Mouse (Mus musculus) hindbrain, embryonic 14.5 days (tissue): ENCODE data around the gene Hlx. TPM values are rescaled to one million over a fixed set of nuclear protein-coding genes. Genes with fewer than 3 reads are reported as not detected.
A peak's percentile ranks its signal among the peaks of the same experiment; 100 is the strongest.

ENCODE experiments used
- ATAC-seq: fragments of 200-750 bp; cut with Nextera tagmentation; 2 replicates; pipeline ENCODE4 v1.8.0; 2017; ENCODE audit warnings: moderate number of reproducible peaks, mild to moderate bottlenecking, moderate TSS enrichment, moderate library complexity; ENCODE audit not compliant: low FRiP score
- DNase-seq: peaks from one replicate; pipeline ENCODE4 v3.0.0-alpha.2; 2015; ENCODE audit warnings: low spot score
- H3K27ac ChIP-seq: fragments of 300-500 bp; sonication (generic); 2 replicates; pipeline ENCODE4 v1.5.1; 2014; ENCODE audit warnings: mild to moderate bottlenecking, moderate library complexity
- H3K27me3 ChIP-seq: fragments of 300-500 bp; sonication (generic); 2 replicates; pipeline ENCODE4 v1.6.1; 2014; ENCODE audit warnings: mild to moderate bottlenecking, low read length, mixed read lengths; ENCODE audit not compliant: control insufficient read depth, insufficient read depth
- H3K36me3 ChIP-seq: fragments of 300-500 bp; sonication (generic); replicated peaks from 2 replicates; pipeline ENCODE4 v1.6.1; 2014; ENCODE audit not compliant: control insufficient read depth, insufficient read depth
- H3K4me1 ChIP-seq: fragments of 300-500 bp; sonication (generic); replicated peaks from 2 replicates; pipeline ENCODE4 v1.6.1; 2014; ENCODE audit warnings: antibody characterized with exemption, low read length, mixed read lengths; ENCODE audit not compliant: control insufficient read depth, insufficient read depth
- H3K4me2 ChIP-seq: fragments of 300-500 bp; sonication (generic); replicated peaks from 2 replicates; pipeline ENCODE4 v1.6.1; 2014; ENCODE audit warnings: mild to moderate bottlenecking, moderate library complexity
- H3K4me3 ChIP-seq: fragments of 300-500 bp; sonication (generic); replicated peaks from 2 replicates; pipeline ENCODE4 v1.5.1; 2014; ENCODE audit warnings: mild to moderate bottlenecking, low read length
- H3K9ac ChIP-seq: fragments of 300-500 bp; sonication (generic); 2 replicates; pipeline ENCODE4 v1.6.1; 2014
- H3K9me3 ChIP-seq: fragments of 300-500 bp; sonication (generic); 2 replicates; pipeline ENCODE4 v1.6.1; 2016; ENCODE audit warnings: low read length; ENCODE audit not compliant: control insufficient read depth
- WGBS: fragments of 180-500 bp; shearing (Covaris S2); extraction: QIAGEN DNeasy Blood & Tissue Kit; methylation state at CpG from one replicate; pipeline ENCODE4 v1.1.7; 2014; 5-methylcytosine and 5-hydroxymethylcytosine counted together
- polyA plus RNA-seq: library from polyadenylated mRNA; unstranded; fragments of >200 nt; fragmentation: Nextera tagmentation; extraction: Ambion mirVana; gene quantifications from 2 replicates; pipeline ENCODE4 v1.2.1, GENCODE M21; 2014

The Hlx gene
- polyA plus RNA-seq, 1 experiment from 2014 or later: 2.0 TPM

- Histone ChIP-seq H3K9me3 (no peaks in the 10 kb centered on the region), H3K36me3 (no peaks in the 10 kb centered on the region), H3K27ac (no peak overlapping the region), H3K4me1 (no peaks in the 10 kb centered on the region), H3K4me3 (no peak overlapping the region), H3K9ac (no peak overlapping the region), H3K27me3 (no peaks in the 10 kb centered on the region), H3K4me2 (no peak overlapping the region)
- DNase-seq: no peak
- 58% methylated on average over 3 of the region's 3 CpGs for WGBS
- ATAC-seq: no peak
Measured at GRCm38 (mm10) chr1:184763866-184764265, 31.4 kb upstream of the Hlx start.

GRCm38 (mm10) chr1:184762941-184763340 lies 30.5 kb upstream of the Hlx start:
- Histone ChIP-seq H3K4me2 (no peak overlapping the region), H3K36me3 (no peaks in the 10 kb centered on the region), H3K4me3 (no peak overlapping the region), H3K27me3 (no peaks in the 10 kb centered on the region), H3K9ac (no peak overlapping the region), H3K27ac (no peak overlapping the region), H3K9me3 (no peaks in the 10 kb centered on the region), H3K4me1 (no peaks in the 10 kb centered on the region)
- WGBS: 74% methylated on average over 5 of the region's 5 CpGs
- ATAC-seq: no peak
- DNase-seq: no peak

GRCm38 (mm10) chr1:184761988-184762387 lies 29.6 kb upstream of the Hlx start:
- H3K36me3 ChIP-seq: no peaks in the 10 kb centered on the region
- WGBS: 84% methylated on average over 4 of the region's 4 CpGs
- H3K27ac ChIP-seq: no peak overlapping the region
- H3K4me2 ChIP-seq: no peak overlapping the region
- no peak overlapping the region for H3K9ac ChIP-seq
- no peaks in the 10 kb centered on the region for H3K27me3 ChIP-seq
- ATAC-seq (no peak), DNase-seq (no peak)
- H3K4me1 ChIP-seq: no peaks in the 10 kb centered on the region
- no peak overlapping the region for H3K4me3 ChIP-seq
- no peaks in the 10 kb centered on the region for H3K9me3 ChIP-seq

- Histone ChIP-seq H3K4me3 (no peak overlapping the region), H3K27ac (no peak overlapping the region), H3K9ac (no peak overlapping the region), H3K4me2 (no peak overlapping the region), H3K9me3 (no peaks in the 10 kb centered on the region), H3K36me3 (no peaks in the 10 kb centered on the region), H3K4me1 (0 out of 2 replicates have a peak, but pooled peaks cover 6% of the 10 kb centered on the region), H3K27me3 (no peaks in the 10 kb centered on the region)
- ATAC-seq (no peak), DNase-seq (no peak)
- WGBS: 95% methylated on average over 5 of the region's 5 CpGs
Measured at GRCm38 (mm10) chr1:184752671-184753070, 20.3 kb upstream of the Hlx start.

- 78% methylated on average over 11 of the region's 11 CpGs for WGBS
- Histone ChIP-seq H3K27ac (no peak overlapping the region), H3K4me3 (no peak overlapping the region)
Measured at GRCm38 (mm10) chr1:184750114-184750664, 17.8 kb upstream of the Hlx start.

GRCm38 (mm10) chr1:184748692-184749152 lies 16.3 kb upstream of the Hlx start:
- ATAC-seq: no peak
- Histone ChIP-seq H3K9me3 (no peaks in the 10 kb centered on the region), H3K27me3 (no peaks in the 10 kb centered on the region), H3K4me2 (no peak overlapping the region), H3K4me1 (no peaks in the 10 kb centered on the region), H3K27ac (no peak overlapping the region), H3K36me3 (no peaks in the 10 kb centered on the region), H3K4me3 (no peak overlapping the region), H3K9ac (no peak overlapping the region)
- no peak for DNase-seq
- 49% methylated on average over 14 of the region's 14 CpGs for WGBS

More at GRCm38 (mm10) chr1:184750114-184750664, 17.8 kb upstream of the Hlx start:
- H3K4me1 ChIP-seq: no peaks in the 10 kb centered on the region
- no peak overlapping the region for H3K4me2 ChIP-seq
- H3K9me3 ChIP-seq: no peaks in the 10 kb centered on the region
- H3K36me3 ChIP-seq: no peaks in the 10 kb centered on the region
- ATAC-seq (no peak), DNase-seq (no peak)
- H3K9ac ChIP-seq: no peak overlapping the region
- no peaks in the 10 kb centered on the region for H3K27me3 ChIP-seq

- ATAC-seq (no peak), DNase-seq (peak; percentile 81)
- Histone ChIP-seq H3K9ac (no peak overlapping the region), H3K27me3 (peaks cover 66% of the 10 kb centered on the region), H3K9me3 (no peaks in the 10 kb centered on the region), H3K4me2 (no peak overlapping the region), H3K36me3 (no peaks in the 10 kb centered on the region), H3K27ac (no peak overlapping the region), H3K4me3 (no peak overlapping the region), H3K4me1 (no peaks in the 10 kb centered on the region)
- WGBS: 10% methylated on average over 13 of the region's 14 CpGs
Measured at GRCm38 (mm10) chr1:184737876-184738479, 5.6 kb upstream of the Hlx start.

- Histone ChIP-seq H3K4me3 (no peak overlapping the region), H3K36me3 (no peaks in the 10 kb centered on the region), H3K9ac (no peak overlapping the region), H3K27me3 (peaks cover 73% of the 10 kb centered on the region), H3K9me3 (no peaks in the 10 kb centered on the region), H3K27ac (no peak overlapping the region), H3K4me2 (no peak overlapping the region), H3K4me1 (no peaks in the 10 kb centered on the region)
- no peak for DNase-seq
- no peak for ATAC-seq
- 35% methylated on average over 2 of the region's 2 CpGs for WGBS
Measured at GRCm38 (mm10) chr1:184737228-184737627, 4.8 kb upstream of the Hlx start.

- Histone ChIP-seq H3K27me3 (peaks cover 80% of the 10 kb centered on the region), H3K9me3 (no peaks in the 10 kb centered on the region), H3K4me2 (no peak overlapping the region), H3K36me3 (no peaks in the 10 kb centered on the region), H3K4me1 (no peaks in the 10 kb centered on the region), H3K9ac (no peak overlapping the region), H3K4me3 (no peak overlapping the region), H3K27ac (no peak overlapping the region)
- ATAC-seq (no peak), DNase-seq (no peak)
- 2% methylated on average over 5 of the region's 5 CpGs for WGBS
Measured at GRCm38 (mm10) chr1:184736260-184736659, 3.8 kb upstream of the Hlx start.
